ENCODE assay signal across 16 mouse cellular contexts in the genomic region with DNA sequence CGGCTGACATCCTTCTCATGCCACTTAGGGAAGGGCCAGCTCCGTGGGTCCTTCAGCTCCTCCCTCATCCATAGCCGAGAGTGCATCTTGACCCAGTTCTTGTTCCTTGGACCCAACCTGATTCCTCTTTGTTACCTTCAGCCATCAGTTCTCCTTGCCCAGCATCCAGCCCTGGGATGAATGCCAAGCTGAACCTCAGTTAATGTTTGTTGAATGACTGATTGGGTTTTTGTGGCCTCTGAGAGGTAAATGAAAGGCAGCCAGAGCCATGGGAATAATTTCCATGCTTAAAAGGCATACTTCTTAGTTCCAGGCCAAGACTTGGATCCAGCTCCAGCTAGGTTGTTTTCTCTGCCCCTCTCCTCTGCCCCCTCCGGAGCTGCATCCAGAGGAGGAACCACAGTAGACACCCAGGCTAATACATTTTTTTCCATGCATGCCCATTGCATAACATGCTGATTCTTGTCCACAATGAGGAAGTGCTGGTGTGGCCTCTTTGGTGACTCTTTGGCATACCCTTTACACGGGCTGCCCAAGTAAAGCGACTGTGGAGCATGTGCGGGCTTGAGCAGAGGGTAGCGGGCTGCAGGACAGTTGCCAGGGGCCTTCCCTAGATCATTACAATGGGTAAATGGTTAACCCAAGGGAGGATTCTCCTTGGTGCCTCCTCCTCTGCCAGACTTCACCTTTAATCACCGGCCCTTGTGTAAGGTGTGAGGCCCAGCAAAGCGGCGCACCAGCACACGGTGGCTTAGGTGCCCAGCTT. TPM values are rescaled to one million over a fixed set of nuclear protein-coding genes. Genes with fewer than 3 reads are reported as not detected.
DNase-seq lines count a peak whose midpoint lies in the region; ATAC-seq lines count a peak whose summit lies in the region.
"Had no signal": no experiment of that assay in that cellular context is flagged by ENCODE, and none has a peak within 500 bp of the region (broad histone marks: within the 10 kb centered on the region; RNA-seq: fewer than 3 reads in every experiment).

No protein-coding gene starts in this region.

- no peak for DNase-seq in liver
- DNase-seq in embryonic facial prominence, embryonic 10.5 days (ENCODE audit: low spot score) = no peak
- DNase-seq in layer of hippocampus, postnatal 36 days = no peak
- DNase-seq in adrenal gland, adult 18-20 months (ENCODE audit: low spot score in 2 of 2) = no peak
- DNase-seq in heart, postnatal 36 days = no peak
- DNase-seq: layer of hippocampus, adult 9-11 months; thymus, postnatal 25 days had no signal

- no peaks in the 10 kb centered on the region; the same call in none of the 2 replicates for H3K4me1 ChIP-seq in liver, embryonic 16.5 days (ENCODE audit: control insufficient read depth, low read depth, low read length)
- peaks cover 71% of the 10 kb centered on the region for H3K4me1 ChIP-seq in embryonic facial prominence, embryonic 10.5 days
- peaks cover 21% of the 10 kb centered on the region for H3K4me1 ChIP-seq in kidney, embryonic 14.5 days (ENCODE audit: control insufficient read depth, insufficient read depth, low read length)

- H3K4me2 ChIP-seq in liver, embryonic 16.5 days (ENCODE audit: low read depth, low read length) = no peak overlapping the region
- no peak overlapping the region for H3K4me2 ChIP-seq in kidney, embryonic 14.5 days (replicated peaks; ENCODE audit: low read depth, low read length)
- H3K4me2 ChIP-seq: heart, embryonic 13.5 days; hindbrain, embryonic 14.5 days had no signal

- H3K27ac ChIP-seq in liver, embryonic 16.5 days (ENCODE audit: low read length) = peak overlapping the region; percentile 30; the same call in 1 of the 2 replicates
- H3K27ac ChIP-seq in embryonic facial prominence, embryonic 10.5 days (replicated peaks) = peak overlapping the region; percentile 3; the same call in 1 of the 2 replicates
- no peak overlapping the region for H3K27ac ChIP-seq in kidney, embryonic 14.5 days (ENCODE audit: low read depth, low read length)
- H3K27ac ChIP-seq: heart, embryonic 13.5 days; hindbrain, embryonic 14.5 days; limb, embryonic 10.5 days had no signal

- WGBS in liver, embryonic 16.5 days (ENCODE audit: insufficient replicate concordance) = 60% methylated on average over 12 of the region's 12 CpGs
- WGBS in embryonic facial prominence, embryonic 10.5 days = 90% methylated on average over 12 of the region's 12 CpGs
- 82% methylated on average over 12 of the region's 12 CpGs for WGBS in kidney, embryonic 14.5 days

- no peak overlapping the region for H3K4me3 ChIP-seq in liver, embryonic 16.5 days (ENCODE audit: low read depth, low read length)
- H3K4me3 ChIP-seq in embryonic facial prominence, embryonic 10.5 days = no peak overlapping the region
- H3K4me3 ChIP-seq in kidney, embryonic 14.5 days (ENCODE audit: low read length) = no peak overlapping the region
- H3K4me3 ChIP-seq: heart, embryonic 13.5 days; limb, embryonic 10.5 days had no signal

- H3K9ac ChIP-seq in liver, embryonic 16.5 days (ENCODE audit: low read depth, low read length) = no peak overlapping the region
- no peak overlapping the region for H3K9ac ChIP-seq in kidney, embryonic 14.5 days (ENCODE audit: low read depth, low read length)
- H3K9ac ChIP-seq: heart, embryonic 13.5 days; hindbrain, embryonic 14.5 days had no signal

- 0 out of 2 replicates have a peak, but pooled peaks have one; percentile 17 for ATAC-seq in liver, embryonic 16.5 days (ENCODE audit: low read depth)
- ATAC-seq in kidney, embryonic 14.5 days (ENCODE audit: low FRiP score, low TSS enrichment) = 0 out of 2 replicates have a peak, but pooled peaks have one; percentile 11
- ATAC-seq in megakaryocyte, adult 5-6 weeks (ENCODE audit: poor library complexity, severe bottlenecking) = peak; percentile 90

- H3K36me3 ChIP-seq in liver, embryonic 16.5 days (ENCODE audit: control insufficient read depth, insufficient read depth) = no peaks in the 10 kb centered on the region
- H3K36me3 ChIP-seq in embryonic facial prominence, embryonic 10.5 days (replicated peaks) = no peaks in the 10 kb centered on the region
- no peaks in the 10 kb centered on the region for H3K36me3 ChIP-seq in kidney, embryonic 14.5 days (ENCODE audit: control insufficient read depth, insufficient read depth, low read length)
- H3K36me3 ChIP-seq: heart, embryonic 13.5 days; limb, embryonic 10.5 days had no signal

- no peaks in the 10 kb centered on the region for H3K9me3 ChIP-seq in liver, embryonic 16.5 days (replicated peaks; ENCODE audit: control insufficient read depth, low read length)
- no peaks in the 10 kb centered on the region for H3K9me3 ChIP-seq in embryonic facial prominence, embryonic 10.5 days
- no peaks in the 10 kb centered on the region for H3K9me3 ChIP-seq in kidney, embryonic 14.5 days (ENCODE audit: control insufficient read depth, low read length)
- H3K9me3 ChIP-seq: heart, embryonic 13.5 days; limb, embryonic 10.5 days had no signal

- intact Hi-C loops in heart, postnatal 36 days (cut with DNase I) = no loop called here

- H3K27me3 ChIP-seq in liver, embryonic 16.5 days (ENCODE audit: control insufficient read depth, insufficient read depth, low read depth, low read length) = peaks cover under 1% of the 10 kb centered on the region; the same call in 1 of the 2 replicates
- H3K27me3 ChIP-seq in embryonic facial prominence, embryonic 10.5 days (replicated peaks; ENCODE audit: low read depth, poor library complexity, severe bottlenecking) = peaks cover 36% of the 10 kb centered on the region
- H3K27me3 ChIP-seq in kidney, embryonic 14.5 days (ENCODE audit: control insufficient read depth, insufficient read depth, low read length) = peaks cover 2% of the 10 kb centered on the region; the same call in 1 of the 2 replicates

RNA-seq across cellular contexts. Expression of a gene that starts 20.0 kb away (rescaled TPM):
- 0.18 and 0.26 TPM in 2 replicates for polyA plus RNA-seq in liver, embryonic 16.5 days (2015; fragmentation: Nextera tagmentation; extraction: Ambion mirVana)
- 9.9 and 10.9 TPM in 2 replicates for polyA plus RNA-seq in embryonic facial prominence, embryonic 10.5 days (2016; fragmentation: Nextera tagmentation; extraction: Ambion mirVana)
- 18.2 and 19.8 TPM in 2 replicates for polyA plus RNA-seq in kidney, embryonic 14.5 days (2014; fragmentation: Nextera tagmentation; extraction: Ambion mirVana)
- total RNA-seq in megakaryocyte, adult 5-6 weeks (2015) = 0.04 TPM in 1 of 2 replicates, not detected in the other
- total RNA-seq in megakaryocyte, adult 5-6 weeks (2017) = 0.04 TPM in 1 of 2 replicates, not detected in the other
- 1 to 10 TPM; 1.2 to 1.4 TPM for total RNA-seq in layer of hippocampus, postnatal 36 days (2021)
- total RNA-seq in adrenal gland, adult 18-20 months (2021) = 10 to 100 TPM; 14.5 to 17.7 TPM
- total RNA-seq in heart, postnatal 36 days (2021) = 1 to 10 TPM; 6.2 to 6.9 TPM

RNA-seq across cellular contexts. Expression of a gene that starts 37.7 kb away (rescaled TPM):
- not detected in 2 replicates for polyA plus RNA-seq in liver, embryonic 16.5 days (2015; fragmentation: Nextera tagmentation; extraction: Ambion mirVana)
- polyA plus RNA-seq in embryonic facial prominence, embryonic 10.5 days (2016; fragmentation: Nextera tagmentation; extraction: Ambion mirVana) = not detected in 2 replicates
- polyA plus RNA-seq in kidney, embryonic 14.5 days (2014; fragmentation: Nextera tagmentation; extraction: Ambion mirVana) = not detected in 2 replicates
- total RNA-seq in megakaryocyte, adult 5-6 weeks (2015) = not detected in 2 replicates
- not detected in 2 replicates for total RNA-seq in megakaryocyte, adult 5-6 weeks (2017)
- total RNA-seq in layer of hippocampus, postnatal 36 days (2021) = not detected
- total RNA-seq in adrenal gland, adult 18-20 months (2021) = not detected
- total RNA-seq in heart, postnatal 36 days (2021) = not detected
- total RNA-seq: megakaryocyte-erythroid progenitor cell, adult 5-6 weeks had no signal
- polyA plus RNA-seq: C2C12; cortical plate, adult 2 months; heart, embryonic 13.5 days; hindbrain, embryonic 14.5 days; limb, embryonic 10.5 days had no signal

Comparison
In these comparisons a context has a peak if more than half of its experiments do, and no peak if none do; other contexts are left out.
1. ATAC-seq: peak in every context shown above with its lines; median percentile 90 in megakaryocyte, adult 5-6 weeks; 17 in liver, embryonic 16.5 days; 11 in kidney, embryonic 14.5 days.